Mouse (Mus musculus): ENCODE measurements around the gene Inpp5b. TPM values are rescaled to one million over a fixed set of nuclear protein-coding genes. Genes with fewer than 3 reads are reported as not detected.

Gene Inpp5b
- polyA plus RNA-seq, 2 experiments from 2014 or later = 88.0 to 146 TPM

DNA sequence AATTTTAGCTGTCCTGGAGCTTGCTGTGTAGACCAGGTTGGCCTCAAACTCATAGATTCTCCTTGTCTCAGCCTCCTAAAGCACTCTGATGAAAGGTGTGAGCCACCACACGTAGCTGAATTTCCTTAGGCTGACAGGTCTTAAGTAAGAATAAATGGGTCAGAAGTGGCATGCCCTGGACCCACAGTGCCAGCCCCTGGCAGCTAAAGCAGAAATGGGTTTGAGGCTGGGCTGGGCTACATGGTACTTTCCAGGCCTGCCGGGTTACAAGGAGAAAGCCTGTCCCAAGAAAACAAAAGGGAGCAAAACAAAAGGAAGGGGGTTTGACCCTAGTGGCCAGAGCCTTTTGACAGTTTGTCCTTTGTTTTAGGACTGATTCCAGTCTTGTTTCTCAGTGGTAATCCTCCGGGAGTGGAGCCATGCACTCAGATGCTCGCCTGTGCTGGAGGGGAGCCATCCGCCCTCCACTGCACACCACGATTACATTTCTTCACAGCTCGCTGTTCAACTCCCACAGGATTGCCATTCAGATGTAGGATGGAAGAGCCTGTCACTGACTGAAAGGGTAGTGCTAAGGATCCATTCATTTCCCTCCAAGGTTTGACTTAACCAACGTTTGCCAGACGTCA, 69.8 kb downstream of the Inpp5b start:
- ATAC-seq = no peak

DNA sequence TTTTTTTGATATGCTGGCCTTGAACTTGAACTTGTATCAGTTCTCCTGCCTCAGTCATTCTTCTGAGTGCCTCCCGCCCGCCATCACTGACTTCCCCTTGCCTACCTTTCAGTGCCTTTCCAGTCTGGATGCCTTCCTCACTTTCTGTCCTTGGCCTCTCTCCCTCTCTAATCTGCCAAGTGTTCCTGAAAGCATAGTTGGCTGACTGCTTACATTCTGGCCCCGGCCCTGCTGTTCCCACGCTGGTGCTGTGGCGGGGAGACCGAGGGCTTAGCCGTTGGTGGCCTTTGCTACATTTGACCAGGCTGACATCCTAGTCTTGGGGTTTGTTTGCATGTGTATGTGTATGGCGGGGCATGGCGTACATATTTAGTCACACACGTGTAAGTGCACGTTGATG, 74.3 kb downstream of the Inpp5b start:
- ATAC-seq = no peak

DNA sequence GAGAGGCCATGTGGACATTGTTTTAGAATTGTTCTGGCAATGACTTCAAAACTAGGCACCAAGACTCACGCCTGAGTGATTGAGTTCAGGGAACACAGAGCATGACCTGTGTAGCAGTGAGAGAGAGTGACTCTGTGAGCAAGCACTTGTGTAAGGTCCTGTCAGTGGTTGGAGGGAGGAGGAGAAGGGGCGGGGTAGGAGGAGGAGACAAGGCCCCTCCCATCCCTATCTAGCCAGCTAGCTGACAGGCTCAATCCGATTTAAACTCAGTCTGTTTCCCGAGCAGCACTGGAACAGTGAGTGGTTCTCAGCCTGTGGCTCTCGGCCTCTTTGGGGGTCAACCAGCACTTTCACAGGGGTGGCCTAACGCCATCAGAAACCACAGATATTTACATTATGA, 76.2 kb downstream of the Inpp5b start:
- no peak for ATAC-seq

- ATAC-seq = no peak
Measured at GRCm38 (mm10) chr4:124818832-124819231, 77.2 kb downstream of the Inpp5b start.

DNA sequence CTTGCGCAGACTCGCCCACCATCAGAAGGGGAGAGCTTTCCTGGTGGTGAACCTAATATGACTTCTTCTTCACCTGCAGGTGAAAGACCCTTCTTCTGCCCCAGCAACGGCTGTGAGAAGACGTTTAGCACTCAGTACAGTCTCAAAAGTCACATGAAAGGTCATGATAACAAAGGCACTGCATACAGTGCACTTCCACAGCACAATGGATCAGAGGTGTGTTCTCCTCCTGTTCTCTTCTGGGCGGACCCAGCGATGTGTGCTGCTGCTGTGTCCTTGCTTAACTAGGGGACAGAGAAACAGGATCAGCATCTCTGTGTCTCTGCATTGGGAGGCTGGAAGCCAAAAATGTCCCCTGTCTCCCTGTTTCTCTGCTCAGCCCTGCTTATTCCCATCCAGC, 83.3 kb downstream of the Inpp5b start:
- ATAC-seq = no peak

DNA sequence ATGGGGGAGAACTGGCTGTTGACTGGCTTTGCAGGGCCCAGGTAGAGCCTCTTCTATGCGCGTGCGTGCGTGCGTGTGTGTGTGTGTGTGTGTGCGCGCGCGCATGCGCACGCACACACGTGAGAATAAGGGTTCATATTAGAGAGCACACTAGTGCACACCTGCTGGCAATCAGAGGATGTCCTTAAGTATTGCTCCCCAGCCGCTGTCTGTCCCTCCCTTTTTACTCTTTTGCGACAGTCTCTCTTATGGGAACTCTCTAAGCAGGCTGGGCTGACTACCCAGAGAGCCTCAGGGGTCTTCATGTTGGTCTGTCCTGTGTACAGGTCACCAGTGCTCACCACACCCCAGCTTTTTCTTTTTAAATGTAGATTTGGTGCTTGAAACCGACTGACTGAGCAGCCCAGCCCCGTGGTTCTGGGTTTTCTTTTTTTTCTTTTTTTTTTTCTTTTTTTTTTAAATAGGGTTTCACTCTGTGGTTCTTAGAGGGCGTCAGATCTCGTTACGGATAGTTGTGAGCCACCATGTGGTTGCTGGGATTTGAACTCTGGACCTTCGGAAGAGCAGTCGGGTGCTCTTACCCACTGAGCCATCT, 83.8 kb downstream of the Inpp5b start:
- no peak for ATAC-seq

DNA sequence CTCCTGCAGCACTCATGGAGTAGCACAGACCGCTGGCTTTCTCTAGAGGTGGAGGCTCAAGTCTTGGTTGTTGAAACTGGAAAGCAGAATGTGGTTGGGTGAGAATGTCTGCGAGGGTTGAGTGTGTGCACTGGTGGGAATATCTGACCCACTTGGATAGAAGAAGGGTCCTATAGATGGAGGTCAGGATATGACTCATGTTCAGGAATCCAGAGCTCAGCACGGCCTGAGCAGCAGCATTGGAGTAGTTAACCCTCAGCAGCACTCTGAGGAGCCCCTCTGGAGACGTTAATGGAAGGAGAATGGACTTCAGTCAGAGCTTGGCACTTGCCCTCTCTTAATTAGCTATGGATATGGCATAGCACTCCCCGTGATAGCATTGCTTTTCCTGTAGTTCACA, 88.0 kb downstream of the Inpp5b start:
- ATAC-seq = no peak

GRCm38 (mm10) chr4:124832796-124833195, 91.1 kb downstream of the Inpp5b start:
- ATAC-seq = no peak

- no peak for ATAC-seq
Measured at GRCm38 (mm10) chr4:124838035-124838700, 96.5 kb downstream of the Inpp5b start.

GRCm38 (mm10) chr4:124840998-124841397, 99.3 kb downstream of the Inpp5b start:
- ATAC-seq = no peak

DNA sequence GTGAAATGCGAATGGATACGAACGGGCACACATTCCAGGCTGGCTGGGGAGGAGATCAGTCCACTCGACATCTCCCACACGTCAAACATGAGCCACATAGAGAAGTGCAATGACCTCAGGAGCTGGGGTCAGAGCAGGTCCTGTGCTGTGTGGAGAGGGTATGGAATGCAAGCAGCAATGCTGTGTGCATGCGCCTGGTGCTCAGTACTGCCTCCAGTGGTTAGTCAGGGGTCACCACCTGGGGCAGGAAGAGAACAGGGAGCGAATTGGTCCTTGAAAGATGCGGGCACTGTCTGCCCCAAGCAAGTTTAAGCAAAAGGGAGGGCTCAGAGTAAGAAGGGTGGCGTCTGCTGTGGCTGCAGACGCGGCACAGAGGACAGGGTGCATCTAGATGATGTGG, 101.8 kb downstream of the Inpp5b start:
- peak; percentile 68 for ATAC-seq

GRCm38 (mm10) chr4:124847573-124847972, 105.9 kb downstream of the Inpp5b start:
- ATAC-seq = peak; percentile 38

- ATAC-seq = no peak
Measured at GRCm38 (mm10) chr4:124849631-124850260, 108.1 kb downstream of the Inpp5b start.

- ATAC-seq = peak; percentile 84
Measured at GRCm38 (mm10) chr4:124850261-124850913, 108.7 kb downstream of the Inpp5b start, which contains the start of gene Yrdc. Yrdc (plus strand) TSS chr4:124850679.

Other genes starting within 250 kb of the Inpp5b start
- gene 3100002H09Rik, start 131.0 kb upstream of the Inpp5b start, polyA plus RNA-seq (2017; shearing (Covaris generic)) = not detected
- gene Pou3f1, start 85.0 kb upstream of the Inpp5b start, polyA plus RNA-seq (2017; shearing (Covaris generic)) = not detected
- 10 to 100 TPM; 83.1 to 87.9 TPM for gene Utp11, start 48.2 kb upstream of the Inpp5b start, polyA plus RNA-seq (2017; shearing (Covaris generic))
- 10 to 100 TPM in 1 of 2 experiments, 1 to 10 TPM in 1; 6.6 to 11.0 TPM for gene Fhl3, start 41.1 kb upstream of the Inpp5b start, polyA plus RNA-seq (2017; shearing (Covaris generic))
- 100 to 1,000 TPM; 104 to 108 TPM for gene Sf3a3, start 27.1 kb upstream of the Inpp5b start, polyA plus RNA-seq (2017; shearing (Covaris generic))
- 10 to 100 TPM; 16.0 to 16.7 TPM for gene Mtf1, start 60.3 kb downstream of the Inpp5b start, polyA plus RNA-seq (2017; shearing (Covaris generic))
- 1 to 10 TPM; 4.9 to 5.6 TPM for gene Yrdc, start 108.8 kb downstream of the Inpp5b start, polyA plus RNA-seq (2017; shearing (Covaris generic))
- gene 1110065P20Rik, start 109.3 kb downstream of the Inpp5b start, polyA plus RNA-seq (2017; shearing (Covaris generic)) = 1 to 10 TPM; 2.3 to 3.3 TPM
- under 1 TPM; 0.58 to 0.62 TPM for gene Maneal, start 120.3 kb downstream of the Inpp5b start, polyA plus RNA-seq (2017; shearing (Covaris generic))
- not detected for gene Epha10, start 139.0 kb downstream of the Inpp5b start, polyA plus RNA-seq (2017; shearing (Covaris generic))
- 10 to 100 TPM; 13.0 to 24.8 TPM for gene 9930104L06Rik, start 195.2 kb downstream of the Inpp5b start, polyA plus RNA-seq (2017; shearing (Covaris generic))
- 10 to 100 TPM; 12.6 to 31.4 TPM for gene Cdca8, start 197.5 kb downstream of the Inpp5b start, polyA plus RNA-seq (2017; shearing (Covaris generic))
- gene Rspo1, start 244.6 kb downstream of the Inpp5b start, polyA plus RNA-seq (2017; shearing (Covaris generic)) = not detected

Measured in CD4-positive, CD25-positive, alpha-beta regulatory T cell, adult 4 months (primary cell).